Mouse (Mus musculus) cortical plate, adult 2 months (tissue): ENCODE measurements at regions not wholly inside any gene's neighbourhood (a gene's known extent, or its start where the extent isn't known, plus 50 kb on each side); places are given as distances from the start of the nearest gene placed in this dataset.

ENCODE experiments used
- H3K27ac ChIP-seq: fragments of 200-500 bp; 2 replicates; pipeline ENCODE4 v1.5.1; 2012; ENCODE audit warnings: low read length, control low read depth, inconsistent platforms; ENCODE audit not compliant: insufficient read depth
- H3K4me1 ChIP-seq: fragments of 200-500 bp; 2 replicates; pipeline ENCODE4 v1.6.1; 2011; ENCODE audit warnings: low read length; ENCODE audit not compliant: control insufficient read depth, insufficient read depth
- H3K4me3 ChIP-seq: fragments of 200-500 bp; 2 replicates; pipeline ENCODE4 v1.5.1; 2011; ENCODE audit warnings: mild to moderate bottlenecking, low read length, control low read depth; ENCODE audit not compliant: insufficient read depth
- CTCF ChIP-seq: fragments of 200-500 bp; IDR thresholded peaks from 2 replicates; pipeline ENCODE4 v1.5.1; 2011; ENCODE audit warnings: mild to moderate bottlenecking, control low read depth, low read length; ENCODE audit not compliant: insufficient read depth; ENCODE audit errors: extremely low read depth
- POLR2A ChIP-seq: fragments of 200-500 bp; IDR thresholded peaks from 2 replicates; pipeline ENCODE4 v1.6.1; 2011; ENCODE audit warnings: mild to moderate bottlenecking, low read length, control low read depth; ENCODE audit not compliant: insufficient read depth; ENCODE audit errors: extremely low read depth

- TF ChIP-seq CTCF (no peak), POLR2A (no peak)
- H3K4me1 ChIP-seq: 0 out of 2 replicates have a peak, but pooled peaks cover 2% of the 10 kb centered on the region
- no peak overlapping the region for H3K27ac ChIP-seq
- H3K4me3 ChIP-seq: no peak overlapping the region
Measured at GRCm38 (mm10) chr16:30158184-30158583, 94.0 kb downstream of the Hes1 start.

GRCm38 (mm10) chr16:30160399-30160798, 96.2 kb downstream of the Hes1 start:
- Histone ChIP-seq H3K4me1 (0 out of 2 replicates have a peak, but pooled peaks cover 2% of the 10 kb centered on the region), H3K27ac (no peak overlapping the region), H3K4me3 (no peak overlapping the region)
- no peak for TF ChIP-seq POLR2A
- no peak for TF ChIP-seq CTCF

DNA sequence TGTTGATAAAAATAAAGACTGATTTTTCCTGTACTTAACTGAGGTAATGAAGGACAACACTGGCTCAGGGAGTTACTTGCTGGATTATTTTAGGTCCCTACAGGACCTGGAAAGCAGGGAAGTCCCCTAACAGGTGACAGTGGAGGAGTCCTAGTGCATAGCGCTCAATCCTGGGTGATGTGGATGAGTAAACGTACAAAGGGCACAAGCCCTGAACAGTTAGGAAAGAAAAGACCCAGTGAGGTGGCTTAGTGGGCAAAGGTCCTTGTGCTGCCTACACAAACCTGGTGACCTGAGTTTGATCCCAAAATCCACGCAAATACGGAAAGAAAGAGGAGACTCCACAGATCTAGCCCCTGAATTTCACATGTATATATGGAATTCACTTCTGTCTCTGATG, 99.1 kb downstream of the Hes1 start:
- H3K4me3 ChIP-seq: no peak overlapping the region
- no peak overlapping the region for H3K27ac ChIP-seq
- H3K4me1 ChIP-seq: no peaks in the 10 kb centered on the region
- TF ChIP-seq POLR2A (no peak), CTCF (no peak)

GRCm38 (mm10) chr16:30165667-30166180, 101.5 kb downstream of the Hes1 start:
- Histone ChIP-seq H3K4me1 (no peaks in the 10 kb centered on the region), H3K4me3 (no peak overlapping the region), H3K27ac (no peak overlapping the region)
- no peak for TF ChIP-seq POLR2A
- TF ChIP-seq CTCF: no peak

GRCm38 (mm10) chr16:30171381-30172079, 95.8 kb downstream of the Cpn2 start:
- Histone ChIP-seq H3K4me1 (peaks cover 5% of the 10 kb centered on the region), H3K27ac (no peak overlapping the region), H3K4me3 (no peak overlapping the region)
- no peak for TF ChIP-seq POLR2A
- no peak for TF ChIP-seq CTCF

DNA sequence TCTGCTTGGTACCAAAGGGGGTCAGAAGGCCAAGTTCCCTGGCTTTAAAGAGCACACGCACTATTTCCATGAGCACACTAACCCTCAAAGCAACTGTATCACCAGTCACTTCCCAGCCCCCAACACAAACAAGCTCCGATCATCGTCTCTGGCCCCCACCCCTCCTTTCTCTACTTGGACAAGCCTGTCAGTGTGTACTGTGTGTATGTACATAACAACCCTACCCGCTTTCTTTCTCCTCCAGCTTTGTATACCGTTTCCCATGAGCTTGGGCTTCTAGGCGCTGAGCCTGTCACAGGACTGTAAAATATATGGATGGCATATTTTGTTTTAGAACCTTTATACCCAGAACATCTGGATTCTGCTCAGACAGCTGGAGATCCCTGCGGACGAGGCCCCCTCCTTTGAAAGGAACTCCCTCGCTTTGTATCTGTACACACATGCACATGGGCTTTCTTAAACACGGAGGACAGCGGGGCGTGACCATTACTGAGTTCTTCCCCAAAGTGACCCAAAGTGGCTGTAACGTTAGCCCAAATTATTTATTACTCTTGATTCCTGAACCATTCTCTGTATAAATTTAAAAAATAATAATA, 95.1 kb downstream of the Cpn2 start:
- Histone ChIP-seq H3K27ac (no peak overlapping the region), H3K4me1 (peaks cover 5% of the 10 kb centered on the region), H3K4me3 (no peak overlapping the region)
- TF ChIP-seq CTCF: no peak
- no peak for TF ChIP-seq POLR2A

DNA sequence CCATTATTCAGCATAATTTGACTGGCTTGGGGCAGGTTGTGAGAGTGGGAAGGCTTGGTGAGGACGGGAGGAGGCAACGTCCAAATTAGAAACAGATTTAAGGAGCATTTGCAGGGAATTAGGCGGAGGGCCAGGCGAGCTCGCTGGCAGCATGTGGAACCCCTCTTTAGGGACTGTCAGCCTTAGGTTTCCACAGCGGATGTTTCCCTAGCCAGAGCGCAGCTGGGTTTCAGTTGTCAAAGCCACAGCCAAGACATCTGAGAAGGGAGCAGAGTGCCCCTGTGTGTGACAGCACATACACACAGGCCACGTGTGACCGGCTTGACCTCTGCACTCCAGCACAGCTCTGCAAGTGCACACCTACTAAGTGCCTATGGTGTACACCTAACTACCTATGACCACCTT, 94.5 kb downstream of the Cpn2 start:
- H3K27ac ChIP-seq: no peak overlapping the region
- peaks cover 5% of the 10 kb centered on the region for H3K4me1 ChIP-seq
- no peak for TF ChIP-seq POLR2A
- TF ChIP-seq CTCF: no peak
- no peak overlapping the region for H3K4me3 ChIP-seq

DNA sequence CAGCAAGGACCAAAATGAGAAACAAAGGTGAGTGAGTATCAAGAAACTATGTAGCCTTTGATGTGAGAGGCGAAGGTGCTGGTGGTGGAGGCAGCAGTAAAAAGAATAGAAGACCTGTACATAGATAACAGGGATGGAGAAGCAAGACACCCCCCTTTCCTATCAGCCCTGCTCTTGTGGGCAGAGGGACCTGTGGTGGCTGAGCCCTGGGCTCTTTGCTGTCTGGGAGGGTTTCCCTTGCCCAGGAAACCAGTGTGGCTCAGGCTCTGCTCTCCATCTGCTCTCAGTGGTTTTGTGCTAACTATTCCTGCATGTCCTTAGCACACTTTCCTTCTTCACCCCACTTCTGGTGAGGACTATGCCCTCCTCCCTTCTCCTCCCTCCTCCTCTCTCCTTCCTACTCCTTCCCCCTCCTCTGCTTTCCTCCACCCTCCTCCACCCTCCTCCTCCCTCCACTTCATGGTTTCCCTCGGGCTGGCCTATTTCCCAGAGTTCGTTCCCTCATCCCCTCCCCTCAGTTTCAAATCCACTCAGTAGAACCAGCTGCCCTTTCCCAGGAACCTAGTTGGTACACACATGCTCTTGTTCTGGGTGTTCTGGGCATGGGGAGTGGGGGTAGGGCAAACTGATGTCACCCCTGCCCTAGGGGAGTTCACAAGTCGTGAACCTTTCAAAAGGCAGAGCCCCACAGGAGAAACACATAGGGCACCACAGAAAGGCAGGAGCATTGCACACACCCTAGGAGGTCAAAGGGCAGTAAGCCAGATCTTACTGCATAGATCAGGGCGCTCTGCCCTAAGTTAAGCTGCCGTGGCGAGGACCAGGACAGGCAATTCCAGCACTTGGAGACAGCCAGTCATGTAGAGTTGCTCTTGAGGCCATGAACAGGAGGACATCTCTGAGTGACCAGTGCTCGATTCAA, 93.1 kb downstream of the Cpn2 start:
- H3K4me1 ChIP-seq: peaks cover 5% of the 10 kb centered on the region
- no peak overlapping the region for H3K4me3 ChIP-seq
- H3K27ac ChIP-seq: no peak overlapping the region
- TF ChIP-seq POLR2A (no peak), CTCF (no peak)

DNA sequence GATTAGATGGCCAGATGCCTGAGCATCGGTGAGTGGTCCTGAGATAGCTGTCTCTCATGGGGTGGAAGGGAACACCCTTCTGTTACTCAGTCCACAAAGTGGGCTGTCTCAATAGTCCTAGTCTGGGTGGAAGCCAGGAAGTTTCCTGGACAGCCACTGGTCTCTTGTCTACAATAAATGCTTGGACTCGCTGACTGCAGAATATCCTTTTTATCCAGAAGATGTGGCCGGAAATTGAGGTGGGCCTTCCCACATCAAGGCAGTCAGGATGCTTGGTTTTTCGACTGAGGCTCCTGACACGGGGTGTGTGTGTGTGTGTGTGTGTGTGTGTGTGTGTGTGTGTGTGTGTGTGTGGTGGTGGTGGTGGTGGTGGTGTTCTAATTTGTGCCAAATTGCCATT, 91.0 kb downstream of the Cpn2 start:
- TF ChIP-seq CTCF (no peak), POLR2A (no peak)
- no peak overlapping the region for H3K4me3 ChIP-seq
- H3K27ac ChIP-seq: no peak overlapping the region
- H3K4me1 ChIP-seq: peaks cover 5% of the 10 kb centered on the region
